Mouse (Mus musculus): ENCODE measurements around the gene Rel.

Gene Rel

GRCm38 (mm10) chr11:23753136-23753710, 17.5 kb downstream of the Rel start:
- in situ Hi-C loops (cut with MboI; ENCODE audit: unreplicated experiment in 2 of 2) = loop anchor here (10.0 to 25.0 kb wide), 2 partner anchors 109 to 268 kb away; no protein-coding TSS in a partner anchor

- in situ Hi-C loops (cut with MboI; ENCODE audit: unreplicated experiment in 2 of 2) = no loop called here
Observed at GRCm38 (mm10) chr11:23746102-23746501, 24.7 kb downstream of the Rel start.

- in situ Hi-C loops (cut with MboI; ENCODE audit: unreplicated experiment in 2 of 2) = no loop called here
Observed at GRCm38 (mm10) chr11:23744352-23744751, 26.4 kb downstream of the Rel start.

GRCm38 (mm10) chr11:23741386-23741785, 29.4 kb downstream of the Rel start:
- in situ Hi-C loops (cut with MboI; ENCODE audit: unreplicated experiment in 2 of 2) = no loop called here

- in situ Hi-C loops (cut with MboI; ENCODE audit: unreplicated experiment in 2 of 2) = no loop called here
Observed at GRCm38 (mm10) chr11:23740895-23741294, 29.9 kb downstream of the Rel start.

GRCm38 (mm10) chr11:23735820-23736470, 34.8 kb downstream of the Rel start:
- in situ Hi-C loops (cut with MboI; ENCODE audit: unreplicated experiment in 2 of 2) = no loop called here

- in situ Hi-C loops (cut with MboI; ENCODE audit: unreplicated experiment in 2 of 2) = loop anchor here (5.0 kb wide), 2 partner anchors 32 to 53 kb away; no protein-coding TSS in a partner anchor
Observed at GRCm38 (mm10) chr11:23734749-23735286, 36.0 kb downstream of the Rel start.

- in situ Hi-C loops (cut with MboI; ENCODE audit: unreplicated experiment in 2 of 2) = loop anchor here (5.0 kb wide), 2 partner anchors 34 to 51 kb away; no protein-coding TSS in a partner anchor
Observed at GRCm38 (mm10) chr11:23732840-23733239, 37.9 kb downstream of the Rel start.

GRCm38 (mm10) chr11:23730120-23730519, 40.6 kb downstream of the Rel start:
- in situ Hi-C loops (cut with MboI; ENCODE audit: unreplicated experiment in 2 of 2) = loop anchor here (5.0 kb wide), 2 partner anchors 37 to 48 kb away; no protein-coding TSS in a partner anchor

- in situ Hi-C loops (cut with MboI; ENCODE audit: unreplicated experiment in 2 of 2) = loop anchor here in 1 of 2 experiments (5.0 kb wide), 1 partner anchor 46 kb away; no protein-coding TSS in a partner anchor
Observed at GRCm38 (mm10) chr11:23728186-23728585, 42.6 kb downstream of the Rel start.

GRCm38 (mm10) chr11:23726441-23726840, 44.3 kb downstream of the Rel start:
- in situ Hi-C loops (cut with MboI; ENCODE audit: unreplicated experiment in 2 of 2) = loop anchor here in 1 of 2 experiments (5.0 kb wide), 1 partner anchor 44 kb away; no protein-coding TSS in a partner anchor

- in situ Hi-C loops (cut with MboI; ENCODE audit: unreplicated experiment in 2 of 2) = loop anchor here in 1 of 2 experiments (5.0 kb wide), 1 partner anchor 44 kb away; no protein-coding TSS in a partner anchor
Observed at GRCm38 (mm10) chr11:23725850-23726249, 44.9 kb downstream of the Rel start.

- in situ Hi-C loops (cut with MboI; ENCODE audit: unreplicated experiment in 2 of 2) = no loop called here
Observed at GRCm38 (mm10) chr11:23722326-23722725, 48.4 kb downstream of the Rel start.

GRCm38 (mm10) chr11:23719825-23720224, 50.9 kb downstream of the Rel start:
- in situ Hi-C loops (cut with MboI; ENCODE audit: unreplicated experiment in 2 of 2) = no loop called here

- in situ Hi-C loops (cut with MboI; ENCODE audit: unreplicated experiment in 2 of 2) = no loop called here
Observed at GRCm38 (mm10) chr11:23718856-23719255, 51.9 kb downstream of the Rel start.

- in situ Hi-C loops (cut with MboI; ENCODE audit: unreplicated experiment in 2 of 2) = no loop called here
Observed at GRCm38 (mm10) chr11:23712299-23712698, 58.5 kb downstream of the Rel start.

- in situ Hi-C loops (cut with MboI; ENCODE audit: unreplicated experiment in 2 of 2) = no loop called here
Observed at GRCm38 (mm10) chr11:23704604-23705294, 66.0 kb downstream of the Rel start.

GRCm38 (mm10) chr11:23701831-23702230, 68.9 kb downstream of the Rel start:
- in situ Hi-C loops (cut with MboI; ENCODE audit: unreplicated experiment in 2 of 2) = no loop called here

- in situ Hi-C loops (cut with MboI; ENCODE audit: unreplicated experiment in 2 of 2) = loop anchor here (25.0 kb wide), 1 partner anchor 538 kb away; no protein-coding TSS in a partner anchor
Observed at GRCm38 (mm10) chr11:23699414-23700095, 71.2 kb downstream of the Rel start.

GRCm38 (mm10) chr11:23698526-23698925, 72.2 kb downstream of the Rel start:
- in situ Hi-C loops (cut with MboI; ENCODE audit: unreplicated experiment in 2 of 2) = loop anchor here (25.0 kb wide), 1 partner anchor 539 kb away; no protein-coding TSS in a partner anchor
